Mouse (Mus musculus) liver, embryonic 14.5 days (tissue): ENCODE data around the gene Plpp3. TPM values are rescaled to one million over a fixed set of nuclear protein-coding genes. Genes with fewer than 3 reads are reported as not detected.
"Not testable (repeated sequence)": the region's sequence is repeated elsewhere in the genome, so short reads cannot be mapped to it uniquely, and the experiment has no call there.

Experiments
- ATAC-seq: fragments of 200-750 bp; cut with Nextera tagmentation; 2 replicates; pipeline ENCODE4 v1.8.0; 2017; ENCODE audit warnings: moderate number of reproducible peaks, mild to moderate bottlenecking, moderate library complexity; ENCODE audit not compliant: insufficient read depth
- DNase-seq, 3 experiments: peaks; one replicate each; pipeline ENCODE4 v3.0.0-alpha.2; 2012 to 2013; ENCODE audit warnings: low read depth in 3 of 3, low spot score in 3 of 3
- H3K27ac ChIP-seq: fragments of 300-500 bp; sonication (generic); 2 replicates; pipeline ENCODE4 v1.5.1; 2014; ENCODE audit warnings: moderate library complexity, mild to moderate bottlenecking, control low read depth, inconsistent platforms
- H3K27me3 ChIP-seq: fragments of 300-500 bp; sonication (generic); 2 replicates; pipeline ENCODE4 v1.6.1; 2014; ENCODE audit warnings: mild to moderate bottlenecking, low read length, moderate library complexity; ENCODE audit not compliant: control insufficient read depth, insufficient read depth
- H3K36me3 ChIP-seq: fragments of 300-500 bp; sonication (generic); replicated peaks from 2 replicates; pipeline ENCODE4 v1.6.1; 2014; ENCODE audit warnings: low read depth; ENCODE audit not compliant: control insufficient read depth, insufficient read depth
- H3K4me1 ChIP-seq, 2 experiments: fragments of 200-500 bp in 1 of 2; fragments of 300-500 bp in 1 of 2; sonication (generic) in 1 of 2; replicated peaks; 2 replicates each; pipeline ENCODE4 v1.6.1; 2012 to 2014; ENCODE audit warnings: antibody characterized with exemption in 1 of 2, inconsistent platforms in 1 of 2, low read length in 1 of 2; ENCODE audit not compliant: control insufficient read depth in 2 of 2, insufficient read depth in 2 of 2
- H3K4me2 ChIP-seq: fragments of 300-500 bp; sonication (generic); 2 replicates; pipeline ENCODE4 v1.6.1; 2014; ENCODE audit warnings: low read depth, mild to moderate bottlenecking, control low read depth, moderate library complexity
- H3K4me3 ChIP-seq, 2 experiments: fragments of 200-500 bp in 1 of 2; fragments of 300-500 bp in 1 of 2; sonication (generic) in 1 of 2; 2 replicates each; pipeline ENCODE4 v1.5.1; 2012 to 2014; ENCODE audit warnings: low read depth in 2 of 2, low read length in 2 of 2, mild to moderate bottlenecking in 2 of 2, control low read depth in 1 of 2, inconsistent platforms in 1 of 2, moderate library complexity in 1 of 2; ENCODE audit not compliant: insufficient read depth in 1 of 2
- H3K9ac ChIP-seq: fragments of 300-500 bp; sonication (generic); replicated peaks from 2 replicates; pipeline ENCODE4 v1.6.1; 2014; ENCODE audit warnings: mild to moderate bottlenecking, control low read depth, moderate library complexity
- H3K9me3 ChIP-seq: fragments of 300-500 bp; sonication (generic); 2 replicates; pipeline ENCODE4 v1.6.1; 2016; ENCODE audit warnings: low read length, mixed read lengths; ENCODE audit not compliant: control insufficient read depth
- CTCF ChIP-seq: IDR thresholded peaks from 2 replicates; pipeline ENCODE4 v1.5.1; 2016; ENCODE audit warnings: antibody characterized with exemption, low read depth, control low read depth
- EP300 ChIP-seq: IDR thresholded peaks from 2 replicates; pipeline ENCODE4 v1.6.1; 2016; ENCODE audit warnings: antibody characterized with exemption, low read depth
- WGBS: fragments of 180-500 bp; shearing (Covaris S2); extraction: QIAGEN DNeasy Blood & Tissue Kit; methylation state at CpG from one replicate; pipeline ENCODE4 v1.1.7; 2014; ENCODE audit not compliant: insufficient replicate concordance; 5-methylcytosine and 5-hydroxymethylcytosine counted together
- polyA plus RNA-seq, 2 experiments: library from polyadenylated mRNA; depleted of rRNA in 1 of 2; stranded (reverse) in 1 of 2; unstranded in 1 of 2; fragments of >200 nt; fragmentation: Nextera tagmentation in 1 of 2; extraction: Ambion mirVana in 1 of 2; gene quantifications; 2 replicates each; pipeline versions ENCODE4 v1.2.1 to v1.2.3; 2012 to 2014

The Plpp3 gene
- polyA plus RNA-seq, 2 experiments, result 5.7 to 7.0 TPM

- WGBS, result 38% methylated on average over 6 of the region's 6 CpGs
- Histone ChIP-seq H3K4me2 (no peak overlapping the region), H3K9ac (no peak overlapping the region), H3K27me3 (no peaks in the 10 kb centered on the region), H3K36me3 (no peaks in the 10 kb centered on the region), H3K4me1 (no peaks in the 10 kb centered on the region), H3K27ac (no peak overlapping the region), H3K9me3 (no peaks in the 10 kb centered on the region), H3K4me3 (no peak overlapping the region)
- ATAC-seq (no peak), DNase-seq (no peak)
- TF ChIP-seq EP300, result no peak
- no peak for TF ChIP-seq CTCF
Observed at GRCm38 (mm10) chr4:105268202-105268730, 111.1 kb downstream of the Plpp3 start.

GRCm38 (mm10) chr4:105269398-105269797 is 112.3 kb downstream of the Plpp3 start:
- not testable (repeated sequence) for H3K36me3 ChIP-seq, H3K4me1 ChIP-seq, H3K4me3 ChIP-seq, H3K9ac ChIP-seq, H3K4me2 ChIP-seq, ATAC-seq, H3K27me3 ChIP-seq, H3K27ac ChIP-seq, DNase-seq, H3K9me3 ChIP-seq
- WGBS, result 73% methylated on average over 6 of the region's 7 CpGs

- Histone ChIP-seq H3K4me1 (no peaks in the 10 kb centered on the region), H3K4me3 (no peak overlapping the region), H3K36me3 (no peaks in the 10 kb centered on the region), H3K27ac (no peak overlapping the region), H3K9ac (no peak overlapping the region), H3K27me3 (no peaks in the 10 kb centered on the region), H3K9me3 (no peaks in the 10 kb centered on the region), H3K4me2 (no peak overlapping the region)
- ATAC-seq (no peak), DNase-seq (no peak)
- no peak for TF ChIP-seq EP300
- no peak for TF ChIP-seq CTCF
- 67% methylated on average over 6 of the region's 6 CpGs for WGBS
Observed at GRCm38 (mm10) chr4:105271166-105271565, 114.0 kb downstream of the Plpp3 start.

- Histone ChIP-seq H3K9ac (no peak overlapping the region), H3K4me2 (no peak overlapping the region), H3K4me3 (no peak overlapping the region), H3K36me3 (no peaks in the 10 kb centered on the region), H3K4me1 (no peaks in the 10 kb centered on the region), H3K27me3 (no peaks in the 10 kb centered on the region), H3K9me3 (no peaks in the 10 kb centered on the region), H3K27ac (no peak overlapping the region)
- DNase-seq (no peak), ATAC-seq (no peak)
- TF ChIP-seq EP300 (no peak), CTCF (no peak)
- WGBS, result 46% methylated on average over 2 of the region's 2 CpGs
Observed at GRCm38 (mm10) chr4:105273034-105273433, 115.9 kb downstream of the Plpp3 start.

GRCm38 (mm10) chr4:105273486-105273885 is 116.3 kb downstream of the Plpp3 start:
- Histone ChIP-seq H3K36me3 (no peaks in the 10 kb centered on the region), H3K27me3 (no peaks in the 10 kb centered on the region), H3K4me3 (no peak overlapping the region), H3K9me3 (no peaks in the 10 kb centered on the region), H3K9ac (no peak overlapping the region), H3K27ac (no peak overlapping the region), H3K4me1 (no peaks in the 10 kb centered on the region), H3K4me2 (no peak overlapping the region)
- DNase-seq, result no peak
- no peak for ATAC-seq
- 63% methylated on average over 4 of the region's 4 CpGs for WGBS
- no peak for TF ChIP-seq EP300
- no peak for TF ChIP-seq CTCF
